Mouse (Mus musculus) stomach, embryonic 15.5 days (tissue): ENCODE data around the gene Uck1. TPM values are rescaled to one million over a fixed set of nuclear protein-coding genes. Genes with fewer than 3 reads are reported as not detected.

ENCODE experiments used
- ATAC-seq: fragments of 200-750 bp; cut with Nextera tagmentation; 2 replicates; pipeline ENCODE4 v1.8.0; 2017; ENCODE audit warnings: low read depth, moderate number of reproducible peaks, moderate TSS enrichment; ENCODE audit not compliant: insufficient read depth, low FRiP score
- H3K27ac ChIP-seq: fragments of 300-500 bp; sonication (generic); 2 replicates; pipeline ENCODE4 v1.5.1; 2015; ENCODE audit warnings: mild to moderate bottlenecking, inconsistent platforms
- H3K27me3 ChIP-seq: fragments of 300-500 bp; sonication (generic); replicated peaks from 2 replicates; pipeline ENCODE4 v1.6.1; 2015; ENCODE audit warnings: inconsistent platforms
- H3K36me3 ChIP-seq: fragments of 300-500 bp; sonication (generic); 2 replicates; pipeline ENCODE4 v1.6.1; 2015; ENCODE audit warnings: inconsistent platforms
- H3K4me1 ChIP-seq: fragments of 300-500 bp; sonication (generic); 2 replicates; pipeline ENCODE4 v1.6.1; 2015; ENCODE audit warnings: inconsistent platforms
- H3K4me2 ChIP-seq: fragments of 300-500 bp; sonication (generic); 2 replicates; pipeline ENCODE4 v1.6.1; 2015; ENCODE audit warnings: mild to moderate bottlenecking, inconsistent platforms
- H3K4me3 ChIP-seq: fragments of 300-500 bp; sonication (generic); replicated peaks from 2 replicates; pipeline ENCODE4 v1.5.1; 2015; ENCODE audit warnings: inconsistent platforms
- H3K9ac ChIP-seq: fragments of 300-500 bp; sonication (generic); 2 replicates; pipeline ENCODE4 v1.6.1; 2015; ENCODE audit warnings: inconsistent platforms
- H3K9me3 ChIP-seq: fragments of 300-500 bp; sonication (generic); 2 replicates; pipeline ENCODE4 v1.6.1; 2016; ENCODE audit warnings: inconsistent platforms
- WGBS: fragments of 180-500 bp; shearing (Covaris S2); methylation state at CpG from one replicate; pipeline ENCODE4 v1.1.7; 2015; 5-methylcytosine and 5-hydroxymethylcytosine counted together
- polyA plus RNA-seq: library from polyadenylated mRNA; unstranded; fragments of >200 nt; fragmentation: Nextera tagmentation; extraction: Ambion mirVana; gene quantifications from 2 replicates; pipeline ENCODE4 v1.2.1, GENCODE M21; 2015

Uck1 gene
- polyA plus RNA-seq, 1 experiment from 2014 or later: 59.6 TPM

- Histone ChIP-seq H3K27me3 (no peaks in the 10 kb centered on the region), H3K4me1 (peaks cover 13% of the 10 kb centered on the region; the same call in 1 of the 2 replicates), H3K4me2 (peak within 1 kb of the TSS; percentile 85), H3K9me3 (no peaks in the 10 kb centered on the region), H3K27ac (peak within 1 kb of the TSS; percentile 92), H3K9ac (peak within 1 kb of the TSS; percentile 49), H3K4me3 (peak within 1 kb of the TSS; percentile 67), H3K36me3 (peaks cover 29% of the 10 kb centered on the region)
- ATAC-seq: peak; percentile 86
- WGBS: under 1% methylated on average over 54 of the region's 54 CpGs
Observed at GRCm38 (mm10) chr2:32235886-32236759, 23.8 kb downstream of the Uck1 start, which contains the start of gene Pomt1. Pomt1 (plus strand) TSS chr2:32236590.

- peak overlapping the region; percentile 49; the same call in 1 of the 2 replicates for H3K9ac ChIP-seq
- peak overlapping the region; percentile 67 for H3K4me3 ChIP-seq
- no peak for ATAC-seq
- peak overlapping the region; percentile 92 for H3K27ac ChIP-seq
- WGBS: 23% methylated on average over 7 of the region's 7 CpGs
- H3K4me2 ChIP-seq: peak overlapping the region; percentile 85
- H3K36me3 ChIP-seq: peaks cover 34% of the 10 kb centered on the region
- H3K4me1 ChIP-seq: peaks cover 13% of the 10 kb centered on the region; the same call in 1 of the 2 replicates
- no peaks in the 10 kb centered on the region for H3K27me3 ChIP-seq
- no peaks in the 10 kb centered on the region for H3K9me3 ChIP-seq
Observed at GRCm38 (mm10) chr2:32235433-32235832, 24.5 kb downstream of the Uck1 start.

GRCm38 (mm10) chr2:32222057-32222456 is 37.9 kb downstream of the Uck1 start:
- H3K36me3 ChIP-seq: peaks cover 91% of the 10 kb centered on the region
- H3K4me3 ChIP-seq: no peak overlapping the region
- WGBS: 81% methylated on average over 10 of the region's 10 CpGs
- no peaks in the 10 kb centered on the region for H3K27me3 ChIP-seq
- H3K27ac ChIP-seq: no peak overlapping the region
- no peak for ATAC-seq
- no peak overlapping the region for H3K9ac ChIP-seq
- H3K4me1 ChIP-seq: no peaks in the 10 kb centered on the region
- no peak overlapping the region for H3K4me2 ChIP-seq
- H3K9me3 ChIP-seq: no peaks in the 10 kb centered on the region

- H3K27ac ChIP-seq: no peak overlapping the region
- no peaks in the 10 kb centered on the region for H3K27me3 ChIP-seq
- no peak overlapping the region for H3K4me3 ChIP-seq
- no peaks in the 10 kb centered on the region for H3K9me3 ChIP-seq
- no peak for ATAC-seq
- peaks cover 91% of the 10 kb centered on the region for H3K36me3 ChIP-seq
- H3K4me1 ChIP-seq: no peaks in the 10 kb centered on the region
- WGBS: 90% methylated on average over 7 of the region's 7 CpGs
- no peak overlapping the region for H3K9ac ChIP-seq
- no peak overlapping the region for H3K4me2 ChIP-seq
Observed at GRCm38 (mm10) chr2:32221577-32221976, 38.4 kb downstream of the Uck1 start.

GRCm38 (mm10) chr2:32220969-32221368 is 39.0 kb downstream of the Uck1 start:
- 92% methylated on average over 10 of the region's 10 CpGs for WGBS
- H3K27me3 ChIP-seq: no peaks in the 10 kb centered on the region
- H3K4me3 ChIP-seq: no peak overlapping the region
- no peak overlapping the region for H3K9ac ChIP-seq
- ATAC-seq: no peak
- H3K36me3 ChIP-seq: peaks cover 91% of the 10 kb centered on the region
- no peaks in the 10 kb centered on the region for H3K9me3 ChIP-seq
- H3K4me1 ChIP-seq: no peaks in the 10 kb centered on the region
- no peak overlapping the region for H3K4me2 ChIP-seq
- no peak overlapping the region for H3K27ac ChIP-seq

GRCm38 (mm10) chr2:32220021-32220420 is 39.9 kb downstream of the Uck1 start:
- ATAC-seq: no peak
- Histone ChIP-seq H3K9ac (no peak overlapping the region), H3K4me2 (no peak overlapping the region), H3K27me3 (no peaks in the 10 kb centered on the region), H3K27ac (no peak overlapping the region), H3K4me1 (no peaks in the 10 kb centered on the region), H3K9me3 (no peaks in the 10 kb centered on the region), H3K36me3 (peaks cover 98% of the 10 kb centered on the region), H3K4me3 (no peak overlapping the region)
- 88% methylated on average over 6 of the region's 6 CpGs for WGBS

- 94% methylated on average over 14 of the region's 14 CpGs for WGBS
- peaks cover 99% of the 10 kb centered on the region for H3K36me3 ChIP-seq
- H3K4me1 ChIP-seq: no peaks in the 10 kb centered on the region
- no peak overlapping the region for H3K9ac ChIP-seq
- no peak for ATAC-seq
- no peak overlapping the region for H3K27ac ChIP-seq
- no peaks in the 10 kb centered on the region for H3K9me3 ChIP-seq
- H3K4me2 ChIP-seq: no peak overlapping the region
- H3K4me3 ChIP-seq: no peak overlapping the region
- H3K27me3 ChIP-seq: no peaks in the 10 kb centered on the region
Observed at GRCm38 (mm10) chr2:32219501-32219900, 40.5 kb downstream of the Uck1 start.

- ATAC-seq: no peak
- no peak overlapping the region for H3K9ac ChIP-seq
- no peaks in the 10 kb centered on the region for H3K27me3 ChIP-seq
- H3K4me1 ChIP-seq: no peaks in the 10 kb centered on the region
- WGBS: 91% methylated on average over 11 of the region's 11 CpGs
- H3K9me3 ChIP-seq: no peaks in the 10 kb centered on the region
- H3K4me2 ChIP-seq: no peak overlapping the region
- no peak overlapping the region for H3K4me3 ChIP-seq
- peaks cover 99% of the 10 kb centered on the region for H3K36me3 ChIP-seq
- H3K27ac ChIP-seq: no peak overlapping the region
Observed at GRCm38 (mm10) chr2:32218541-32219334, 41.2 kb downstream of the Uck1 start.

GRCm38 (mm10) chr2:32218113-32218512 is 41.8 kb downstream of the Uck1 start:
- H3K27me3 ChIP-seq: no peaks in the 10 kb centered on the region
- no peak for ATAC-seq
- H3K4me3 ChIP-seq: no peak overlapping the region
- H3K9ac ChIP-seq: no peak overlapping the region
- WGBS: 88% methylated on average over 5 of the region's 5 CpGs
- no peaks in the 10 kb centered on the region for H3K4me1 ChIP-seq
- H3K4me2 ChIP-seq: no peak overlapping the region
- no peak overlapping the region for H3K27ac ChIP-seq
- H3K9me3 ChIP-seq: no peaks in the 10 kb centered on the region
- H3K36me3 ChIP-seq: peaks cover 99% of the 10 kb centered on the region

GRCm38 (mm10) chr2:32217656-32218055 is 42.3 kb downstream of the Uck1 start:
- 92% methylated on average over 8 of the region's 8 CpGs for WGBS
- Histone ChIP-seq H3K4me3 (no peak overlapping the region), H3K9me3 (no peaks in the 10 kb centered on the region), H3K36me3 (peaks cover 96% of the 10 kb centered on the region), H3K9ac (no peak overlapping the region), H3K27me3 (no peaks in the 10 kb centered on the region), H3K4me2 (no peak overlapping the region), H3K4me1 (no peaks in the 10 kb centered on the region), H3K27ac (no peak overlapping the region)
- no peak for ATAC-seq

- 87% methylated on average over 10 of the region's 10 CpGs for WGBS
- peaks cover 94% of the 10 kb centered on the region for H3K36me3 ChIP-seq
- no peak for ATAC-seq
Observed at GRCm38 (mm10) chr2:32216506-32216905, 43.5 kb downstream of the Uck1 start.

GRCm38 (mm10) chr2:32215576-32215975 is 44.4 kb downstream of the Uck1 start:
- WGBS: 89% methylated on average over 10 of the region's 10 CpGs
- no peaks in the 10 kb centered on the region for H3K4me1 ChIP-seq
- H3K9ac ChIP-seq: no peak overlapping the region
- H3K36me3 ChIP-seq: peaks cover 92% of the 10 kb centered on the region
- ATAC-seq: no peak
- no peaks in the 10 kb centered on the region for H3K9me3 ChIP-seq
- H3K27ac ChIP-seq: no peak overlapping the region
- H3K4me2 ChIP-seq: no peak overlapping the region
- no peaks in the 10 kb centered on the region for H3K27me3 ChIP-seq
- no peak overlapping the region for H3K4me3 ChIP-seq

More at GRCm38 (mm10) chr2:32216506-32216905, 43.5 kb downstream of the Uck1 start:
- no peaks in the 10 kb centered on the region for H3K27me3 ChIP-seq
- H3K9ac ChIP-seq: no peak overlapping the region
- no peaks in the 10 kb centered on the region for H3K4me1 ChIP-seq
- H3K27ac ChIP-seq: no peak overlapping the region
- no peak overlapping the region for H3K4me2 ChIP-seq
- H3K9me3 ChIP-seq: no peaks in the 10 kb centered on the region
- no peak overlapping the region for H3K4me3 ChIP-seq
